Mouse (Mus musculus): ENCODE data around the gene Rbpj. TPM values are rescaled to one million over a fixed set of nuclear protein-coding genes. Genes with fewer than 3 reads are reported as not detected.
"Not testable (repeated sequence)": the region's sequence is repeated elsewhere in the genome, so short reads cannot be mapped to it uniquely, and the experiment has no call there.

The Rbpj gene
- total RNA-seq, 4 experiments from 2014 or later = 15.0 to 25.0 (median 19.4) TPM

DNA sequence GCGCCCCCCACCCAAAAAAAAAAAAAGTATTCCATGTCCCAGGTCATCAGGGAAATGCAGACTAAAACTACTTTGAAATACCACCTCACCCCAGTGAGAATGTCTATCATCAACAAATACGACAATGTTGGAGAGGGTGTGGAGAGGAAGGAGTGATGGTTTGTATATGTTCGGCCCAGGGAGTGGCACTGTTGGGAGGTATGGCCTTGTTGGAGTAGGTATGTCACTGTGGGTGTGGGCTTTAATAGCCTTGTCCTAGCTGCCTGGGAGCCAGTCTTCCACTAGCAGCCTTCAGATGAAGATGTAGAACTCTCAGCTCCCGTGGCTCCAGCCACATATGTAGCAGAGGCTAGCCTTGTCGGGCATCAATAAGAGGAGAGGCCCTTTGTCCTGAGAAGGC is 202.1 kb downstream of the Rbpj start:
- DNase-seq (ENCODE audit: low spot score in 2 of 2) = no peak

DNA sequence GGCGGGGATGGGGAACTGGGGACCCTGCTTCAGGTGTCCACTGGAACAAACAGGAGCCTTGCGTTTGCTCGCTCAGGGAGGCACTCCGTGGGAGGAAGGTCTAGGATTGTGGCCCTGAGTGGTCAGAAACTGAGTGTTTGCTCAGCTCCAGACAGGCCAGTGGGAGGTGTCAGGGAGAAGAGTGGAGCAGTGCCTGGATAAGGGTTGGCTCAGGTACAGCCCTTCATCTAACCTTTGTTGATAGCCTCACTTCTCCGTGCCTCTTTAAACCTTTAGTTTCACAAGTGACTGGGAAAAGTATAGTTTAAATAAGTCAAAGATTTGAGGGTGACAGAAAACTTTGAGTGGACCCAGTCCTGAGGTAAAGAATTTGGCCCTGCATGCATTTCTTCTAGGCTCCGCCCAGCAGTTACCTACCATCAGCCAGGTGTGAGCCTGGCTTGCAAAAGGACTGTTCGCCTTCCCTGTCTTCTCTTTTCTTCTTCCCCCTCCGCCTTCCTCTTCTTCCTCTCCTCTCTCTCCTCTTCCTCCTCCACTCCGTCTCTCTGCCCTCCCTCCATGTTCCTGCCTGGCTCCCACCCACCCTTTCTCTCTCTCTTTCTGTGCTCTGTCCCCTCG is 204.5 kb downstream of the Rbpj start:
- no peak for DNase-seq (ENCODE audit: low spot score in 2 of 2)

DNA sequence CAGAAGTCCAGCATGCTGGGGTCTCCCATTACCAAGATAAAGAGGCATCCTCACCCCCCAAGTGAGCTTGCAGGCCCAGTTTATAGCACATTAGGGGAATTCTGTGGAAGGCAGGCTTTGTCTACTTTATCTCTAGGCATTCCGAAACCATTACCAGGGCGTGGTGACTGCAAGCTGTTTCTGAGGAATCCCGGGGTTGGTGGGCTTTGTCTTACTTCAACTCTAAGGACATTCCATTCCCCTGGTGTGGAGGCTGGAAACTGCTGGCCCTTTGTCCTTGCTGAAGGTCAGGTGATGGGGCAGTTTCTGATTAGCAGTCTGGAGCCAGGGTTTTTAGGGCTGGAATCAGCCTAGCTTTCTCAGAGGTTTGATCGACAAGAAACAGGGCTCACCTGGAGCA is 205.6 kb downstream of the Rbpj start:
- DNase-seq (ENCODE audit: low spot score in 2 of 2) = no peak

DNA sequence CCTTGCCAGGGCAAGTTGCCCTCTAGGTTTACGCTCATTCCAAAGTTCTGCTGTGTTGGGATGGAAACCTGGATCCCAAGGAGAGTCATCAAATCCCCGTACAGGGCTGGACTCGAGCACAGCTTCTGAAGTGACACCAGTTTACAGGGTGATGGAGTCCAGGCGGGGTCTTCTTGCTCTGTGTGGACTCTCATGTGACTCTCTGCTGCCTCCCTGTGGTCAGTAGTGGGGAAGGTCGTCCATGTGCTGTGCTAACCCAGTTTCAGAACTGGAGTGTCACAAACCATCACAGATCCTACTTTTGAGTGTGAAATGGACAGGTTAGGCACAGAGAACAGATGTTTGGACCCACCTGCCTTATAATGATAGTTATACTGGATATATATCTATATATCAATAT is 206.4 kb downstream of the Rbpj start:
- peak; percentile 44 to 51 for DNase-seq (ENCODE audit: low spot score in 2 of 2)

DNA sequence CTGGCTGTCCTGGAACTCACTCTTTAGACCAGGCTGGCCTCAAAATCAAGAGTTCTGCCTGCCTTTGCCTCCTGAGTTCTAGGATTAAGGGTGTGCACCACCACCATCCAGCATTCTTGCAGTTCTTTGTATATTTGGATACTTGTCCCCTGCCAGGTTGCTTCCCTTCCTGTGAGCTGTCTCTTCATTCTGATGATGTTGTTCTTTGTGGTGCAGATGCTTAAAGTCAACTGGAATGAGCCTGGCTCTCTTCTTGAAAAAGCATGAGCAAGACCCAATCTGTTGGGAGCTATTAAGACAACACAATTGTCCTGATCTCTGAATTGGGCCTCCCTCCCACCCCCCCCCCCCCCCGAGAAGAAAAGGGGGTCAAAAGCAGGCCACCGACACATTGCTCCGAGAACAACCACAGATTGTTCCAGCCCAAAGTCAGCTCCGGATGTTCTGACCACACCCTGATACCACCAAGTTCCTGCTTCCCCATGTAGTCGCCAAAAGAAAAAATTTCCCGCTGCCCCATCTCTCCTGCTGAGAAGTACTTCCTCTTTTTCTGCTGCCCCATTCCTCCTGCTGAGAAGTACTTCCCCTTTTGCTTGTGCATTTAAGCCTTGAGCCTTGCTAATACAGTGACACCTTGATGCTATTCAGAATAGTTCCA is 207.7 kb downstream of the Rbpj start:
- not testable (repeated sequence) for DNase-seq (ENCODE audit: low spot score in 2 of 2)

DNA sequence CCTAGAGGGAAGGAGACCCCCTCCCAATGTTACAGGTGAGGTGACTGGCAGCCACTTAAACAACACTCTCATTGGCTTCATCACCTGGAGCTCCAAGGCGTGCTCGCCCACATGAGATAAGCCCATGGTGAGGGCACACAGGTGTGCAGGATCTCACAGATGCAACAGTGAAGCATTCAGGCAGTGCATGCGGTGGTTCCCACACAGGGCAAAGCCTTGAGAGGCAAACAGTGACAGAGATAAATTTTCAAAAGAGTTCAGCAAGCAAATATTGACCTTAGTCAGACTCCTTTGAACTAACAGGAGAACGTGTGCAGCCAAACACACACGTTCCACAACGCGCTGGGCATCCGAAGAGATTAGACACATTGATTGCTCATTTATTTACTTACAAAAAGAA is 210.7 kb downstream of the Rbpj start:
- no peak for DNase-seq (ENCODE audit: low spot score in 2 of 2)

DNA sequence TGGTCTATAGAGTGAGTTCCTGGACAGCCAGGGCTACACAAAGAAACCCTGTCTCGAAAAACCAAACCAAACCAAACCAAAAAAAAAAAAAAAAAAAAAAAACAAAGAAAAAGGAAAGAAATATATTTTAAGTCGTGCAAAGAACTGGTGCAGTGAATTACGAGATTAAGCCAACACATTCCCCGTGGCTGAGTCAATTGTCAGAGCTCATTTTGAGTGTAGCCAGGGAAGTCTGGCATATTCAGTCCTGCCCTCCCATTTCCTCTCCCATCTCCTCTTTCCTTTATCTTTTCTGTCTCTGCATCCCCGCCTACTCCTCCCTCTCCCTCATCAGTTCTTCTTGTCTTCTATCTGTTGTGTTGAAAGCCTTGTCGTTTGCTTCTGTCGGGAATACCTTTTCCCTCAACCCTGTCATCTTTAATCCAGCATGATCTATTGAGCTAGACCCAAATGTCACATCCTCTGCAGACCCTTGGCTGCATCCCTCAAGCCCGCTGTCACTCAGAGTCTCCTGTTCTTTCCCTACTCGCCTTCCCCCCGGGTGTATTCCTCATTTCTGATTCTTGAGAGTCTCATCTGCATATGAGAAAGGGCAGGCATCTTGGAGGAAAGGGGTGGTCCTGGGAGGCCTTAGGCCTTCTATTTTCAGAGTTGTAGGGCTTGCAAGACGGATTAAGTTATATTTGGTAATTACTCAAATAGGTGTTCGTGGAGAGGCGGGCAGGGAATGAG is 212.2 kb downstream of the Rbpj start:
- no peak for DNase-seq (ENCODE audit: low spot score in 2 of 2)

DNA sequence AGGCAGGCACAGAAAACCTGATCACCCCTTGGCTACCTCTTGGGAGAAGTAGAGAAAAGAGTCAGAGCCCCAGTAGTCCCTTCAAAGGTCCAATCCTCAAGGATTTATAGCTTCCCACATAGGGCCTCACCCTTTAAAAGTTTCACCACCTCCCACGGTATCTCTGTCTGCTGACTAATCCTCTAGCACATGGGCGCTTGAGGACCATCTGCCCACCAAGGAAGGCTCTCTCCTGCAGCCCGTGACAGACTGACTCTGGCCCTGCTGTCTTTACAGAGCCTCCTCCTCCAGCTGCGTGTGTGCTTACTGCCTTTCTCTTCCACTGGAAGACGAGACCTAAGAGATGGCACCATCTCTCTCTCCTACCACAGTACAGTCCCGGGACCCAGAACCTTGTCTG is 213.7 kb downstream of the Rbpj start:
- DNase-seq (ENCODE audit: low spot score in 2 of 2) = no peak

DNA sequence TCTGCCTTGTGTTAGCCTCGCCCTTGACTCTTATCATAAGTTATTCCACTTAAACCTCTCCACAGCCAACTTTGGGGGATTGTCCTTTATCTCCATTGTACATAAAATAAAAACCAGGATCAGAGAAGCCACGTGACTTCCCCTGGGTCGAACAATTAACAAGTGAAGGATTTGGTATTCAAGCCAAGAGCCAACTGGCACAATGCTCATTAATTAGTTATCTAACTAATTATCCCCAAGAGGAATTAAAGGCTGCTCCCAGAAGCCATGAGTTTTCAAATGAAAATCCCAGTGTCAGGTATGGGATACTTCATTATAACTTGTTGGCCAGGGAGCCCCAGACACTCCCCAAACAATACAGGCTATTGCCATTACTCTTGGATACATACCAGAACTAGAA is 218.0 kb downstream of the Rbpj start:
- DNase-seq (ENCODE audit: low spot score in 2 of 2) = no peak

DNA sequence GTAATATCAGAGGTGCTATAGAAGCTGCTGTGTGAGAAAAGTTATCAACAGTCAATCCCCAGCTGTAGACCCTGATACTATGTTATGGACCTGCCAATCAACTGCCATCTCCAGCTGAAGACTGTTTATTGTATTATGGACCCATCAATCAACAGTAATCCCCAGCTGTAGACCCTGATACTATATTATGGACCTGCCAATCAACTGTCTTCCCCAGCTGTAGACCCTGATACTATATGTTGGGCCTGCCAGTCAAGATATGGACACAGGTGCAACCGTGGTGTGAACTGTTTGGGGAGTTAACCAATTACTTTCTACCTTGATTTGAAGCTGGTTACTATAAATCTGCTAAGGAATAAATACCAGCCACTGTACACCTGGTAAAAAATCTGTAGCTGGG is 218.5 kb downstream of the Rbpj start:
- no peak for DNase-seq (ENCODE audit: low spot score in 2 of 2)

DNA sequence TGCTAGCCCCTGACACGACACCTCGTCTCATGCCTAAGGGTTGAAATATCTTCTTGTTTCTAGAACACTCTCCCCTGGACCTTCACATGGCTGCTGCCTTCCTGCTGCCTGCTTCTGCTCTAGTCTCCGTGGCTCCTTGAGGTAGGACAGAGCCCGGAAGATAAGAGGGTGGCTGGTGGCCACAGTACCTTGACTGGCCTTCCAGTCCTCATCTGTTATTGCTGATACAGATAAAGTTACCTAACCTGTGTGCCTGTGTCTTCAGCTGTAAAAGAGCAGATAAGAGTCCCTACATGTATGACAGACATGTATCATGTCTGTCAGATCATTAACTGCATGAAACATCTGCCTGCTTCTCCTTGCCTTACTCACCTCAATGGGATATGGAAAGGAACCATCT is 219.7 kb downstream of the Rbpj start:
- no peak for DNase-seq (ENCODE audit: low spot score in 2 of 2)

DNA sequence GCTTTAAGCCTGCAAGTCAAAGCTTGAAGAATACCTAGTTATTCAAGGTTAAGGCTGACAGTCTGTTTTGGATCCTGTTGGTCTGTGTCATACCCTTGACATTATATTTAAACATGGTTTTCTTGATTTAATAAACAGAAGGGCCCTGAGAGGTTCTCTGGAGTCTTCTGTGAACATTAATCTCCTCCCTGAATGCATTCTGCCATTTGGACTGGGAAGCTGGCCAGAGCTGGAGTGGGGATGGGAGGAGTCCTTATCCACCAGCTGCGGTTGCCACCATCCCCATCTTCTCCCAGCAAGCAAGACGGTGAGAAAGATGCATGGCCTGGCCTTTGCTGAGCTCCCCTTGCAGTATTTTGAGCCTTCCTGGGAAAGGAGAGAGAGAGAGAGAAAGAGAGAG is 220.4 kb downstream of the Rbpj start:
- DNase-seq (ENCODE audit: low spot score in 2 of 2) = no peak

DNA sequence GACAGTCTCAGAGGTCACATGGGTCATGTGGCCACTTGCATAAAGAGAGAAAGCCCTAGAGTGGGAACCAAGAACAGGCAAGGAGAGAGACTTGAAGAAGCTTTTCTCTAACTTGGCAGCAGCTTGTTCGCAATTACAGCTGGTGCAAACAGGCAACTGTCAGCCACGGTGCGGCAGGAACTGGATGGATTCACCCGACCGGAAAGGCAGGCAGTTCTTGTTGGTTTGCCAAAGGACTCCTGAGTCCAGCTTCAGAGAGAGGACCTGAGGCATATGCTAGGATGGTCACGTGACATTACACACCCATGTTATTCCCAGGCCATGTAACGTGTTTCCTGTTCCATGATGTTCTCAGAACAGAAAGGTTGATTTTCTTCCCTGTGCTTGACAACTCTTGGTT is 222.4 kb downstream of the Rbpj start:
- DNase-seq (ENCODE audit: low spot score in 2 of 2) = no peak

DNA sequence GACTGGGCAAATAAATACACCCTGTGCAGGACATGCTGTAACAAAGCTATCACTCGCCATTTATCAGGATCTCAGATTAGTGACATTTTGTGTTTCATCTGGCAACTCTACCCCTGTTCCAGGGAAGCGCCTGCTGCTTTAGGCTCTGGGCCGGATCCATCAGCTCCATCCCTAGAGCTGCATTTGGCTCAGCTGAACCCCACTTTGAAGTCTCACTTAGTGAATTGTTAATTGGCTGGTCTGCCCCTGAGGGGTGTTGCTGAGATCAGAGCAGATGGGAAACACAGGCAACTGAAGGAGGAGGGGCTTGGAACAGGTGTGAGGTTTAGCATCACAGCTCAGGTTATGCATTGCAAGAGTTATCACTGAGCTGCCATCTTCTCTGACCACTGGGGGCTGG is 225.6 kb downstream of the Rbpj start:
- DNase-seq (ENCODE audit: low spot score in 2 of 2) = no peak

DNA sequence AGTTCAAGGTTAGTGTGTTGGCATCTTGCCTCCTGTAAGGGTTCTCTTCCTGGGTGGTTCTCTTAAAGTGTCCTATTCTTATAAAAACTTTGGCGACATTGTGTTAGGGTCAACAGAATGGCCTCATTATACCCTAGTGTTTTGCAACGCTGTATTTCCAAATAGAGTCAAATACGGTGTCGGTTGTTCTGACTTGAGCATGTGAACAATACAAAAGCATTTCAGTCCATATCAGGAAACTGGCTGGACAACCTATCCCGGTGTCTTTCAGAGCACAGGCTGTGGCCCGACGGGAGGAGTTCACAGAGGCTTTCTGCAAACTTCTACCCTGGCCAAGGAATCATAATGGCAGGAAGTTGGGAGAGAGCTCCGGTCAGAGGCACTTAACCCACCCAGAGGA is 226.1 kb downstream of the Rbpj start:
- DNase-seq (ENCODE audit: low spot score in 2 of 2) = no peak

DNA sequence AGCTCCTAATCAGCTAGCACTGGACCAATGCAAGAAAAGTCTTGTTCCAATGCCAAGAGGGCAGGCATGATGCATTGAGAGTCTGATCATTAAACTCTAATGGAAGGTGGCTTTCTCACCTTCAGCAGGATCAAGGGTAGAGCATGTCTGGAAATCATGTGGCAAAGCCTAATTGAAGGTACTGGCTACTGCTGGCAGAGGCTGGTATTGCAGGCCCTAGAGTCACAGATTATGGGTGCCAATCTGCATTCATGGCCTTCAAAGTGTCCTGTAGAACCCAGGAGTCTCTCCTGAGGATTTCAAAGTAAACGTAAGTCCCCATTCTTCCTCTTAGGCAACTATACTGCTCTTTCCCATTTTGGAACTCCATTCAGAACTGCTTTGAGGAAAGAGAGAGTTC is 226.7 kb downstream of the Rbpj start:
- DNase-seq (ENCODE audit: low spot score in 2 of 2) = no peak

DNA sequence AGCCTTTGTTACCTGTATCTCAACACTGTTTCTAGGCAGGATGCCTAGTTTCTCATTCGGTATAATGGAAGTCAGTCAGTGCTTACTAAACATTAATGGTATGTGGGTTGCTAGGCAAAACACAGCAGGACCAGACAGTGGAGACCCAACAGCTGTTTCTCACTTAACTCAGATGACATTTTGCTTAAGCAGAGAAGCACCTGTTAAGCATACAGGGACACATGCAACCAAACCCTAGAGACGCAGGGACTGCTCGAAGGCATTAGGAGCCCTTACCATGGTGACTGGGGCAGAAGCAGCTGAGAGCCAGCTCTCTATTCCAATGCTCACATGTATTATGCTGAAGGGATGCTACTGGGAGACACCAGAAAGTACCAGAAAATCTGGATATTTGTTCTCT is 230.7 kb downstream of the Rbpj start:
- DNase-seq (ENCODE audit: low spot score in 2 of 2) = no peak

DNA sequence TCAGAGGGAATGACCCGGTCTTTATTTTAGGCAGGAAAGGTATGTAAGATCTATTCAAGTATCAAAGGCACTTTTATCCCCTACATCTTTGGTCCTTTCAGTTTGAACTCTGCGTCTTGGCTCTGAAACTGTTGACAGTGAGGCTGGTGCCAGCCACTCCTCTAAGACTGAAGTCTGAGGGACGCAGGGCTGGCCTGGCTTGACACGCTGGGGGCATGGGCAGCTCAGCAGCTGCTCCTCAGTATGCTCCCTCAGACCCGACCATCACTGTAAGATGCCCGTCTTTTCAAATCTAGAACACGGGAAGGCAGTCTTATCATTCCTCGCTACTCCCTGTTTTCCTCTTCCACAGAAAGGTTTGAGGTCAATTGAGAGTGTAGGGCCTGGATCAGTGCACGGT is 231.8 kb downstream of the Rbpj start:
- no peak for DNase-seq (ENCODE audit: low spot score in 2 of 2)

DNA sequence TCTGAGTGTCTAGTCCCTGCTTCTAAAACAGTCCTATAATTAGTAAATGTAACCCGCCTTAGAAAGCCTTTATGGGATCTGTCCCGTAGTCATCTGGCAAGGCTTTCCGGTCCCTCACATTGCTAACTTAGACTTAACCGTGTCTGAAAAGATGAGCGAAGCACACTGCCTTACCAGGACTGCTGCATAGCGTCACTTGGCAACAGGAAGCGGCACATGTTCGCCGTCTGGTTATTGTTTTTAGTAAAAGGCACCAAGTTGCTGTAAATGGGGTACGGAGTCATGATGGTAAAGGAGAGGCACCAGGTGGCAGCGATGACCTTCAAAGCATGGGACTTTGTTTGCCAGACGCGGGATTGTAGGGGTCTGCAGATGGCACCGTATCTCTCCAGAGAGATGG is 236.7 kb downstream of the Rbpj start:
- no peak for DNase-seq (ENCODE audit: low spot score in 2 of 2)
